8 mouse cellular contexts compared by ENCODE assay signal in the genomic region with DNA sequence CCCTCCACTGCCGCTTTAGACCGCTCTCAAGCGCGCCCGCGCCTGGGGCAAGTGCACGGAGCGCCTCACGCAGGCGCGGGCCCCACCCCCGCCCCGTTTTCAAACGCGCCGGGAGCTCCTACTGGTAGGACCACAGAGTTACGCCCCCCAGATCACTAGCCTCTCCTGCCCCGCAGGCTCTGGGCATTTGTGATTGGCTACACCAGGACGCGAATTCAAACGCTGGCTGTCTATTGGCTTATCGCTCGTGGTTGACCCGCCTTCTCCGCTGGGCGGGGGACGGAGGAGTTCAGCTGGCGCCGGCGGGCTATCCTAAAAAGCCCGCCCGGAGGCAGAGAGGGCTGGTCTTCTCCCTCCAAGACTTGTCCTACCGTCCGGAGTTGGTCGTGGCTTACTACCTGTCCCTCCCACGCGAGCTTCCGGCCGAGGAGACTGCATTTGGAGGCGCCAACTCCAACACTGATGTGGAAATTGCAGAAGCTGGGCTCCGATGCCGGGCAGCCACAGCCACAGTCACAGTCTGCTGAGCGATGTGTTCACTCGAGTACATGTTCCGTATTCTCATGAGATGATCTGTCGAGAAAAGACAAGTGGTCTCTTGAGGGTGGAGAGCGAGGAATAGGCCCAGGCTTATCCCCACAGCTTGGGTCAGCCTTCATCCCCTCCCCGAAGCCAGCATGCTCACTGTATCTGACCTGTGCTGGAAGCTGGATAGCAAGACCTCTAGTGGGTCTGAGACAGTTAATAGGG. TPM values are rescaled to one million over a fixed set of nuclear protein-coding genes. Genes with fewer than 3 reads are reported as not detected.
DNase-seq lines count a peak whose midpoint lies in the region; ATAC-seq and TF ChIP-seq lines count a peak whose summit lies in the region.

Gene Ccnf (minus strand): TSS at position 165 of the 750 bp plus-strand sequence.

- DNase-seq in A20 (ENCODE audit: low read depth, low spot score): peak; percentile 99
- peak; percentile 96 to 97 for DNase-seq in heart, adult 9 months (ENCODE audit: low spot score in 2 of 2)
- peak; percentile 94 for DNase-seq in monocyte, adult 2 months (ENCODE audit: low read depth in 1 of 2, low spot score in 2 of 2)
- peak; percentile 98 for DNase-seq in spleen, postnatal 36 days (ENCODE audit: low spot score in 2 of 2)

- H3K4me3 ChIP-seq in bone marrow macrophage, adult 2 months (ENCODE audit: insufficient read depth, low read length): peak within 1 kb of the TSS; percentile 85
- peak within 1 kb of the TSS; percentile 93 for H3K4me3 ChIP-seq in embryonic fibroblast, embryonic 13.5 days (ENCODE audit: insufficient read depth, low read length)
- peak within 1 kb of the TSS; percentile 85 for H3K4me3 ChIP-seq in kidney, embryonic 14.5 days (ENCODE audit: low read length)
- H3K4me3 ChIP-seq in limb, embryonic 15.5 days: peak within 1 kb of the TSS; percentile 83

- peaks cover 6% of the 10 kb centered on the region; the same call in 1 of the 2 replicates for H3K4me1 ChIP-seq in bone marrow macrophage, adult 2 months (ENCODE audit: control insufficient read depth, insufficient read depth, low read length)
- H3K4me1 ChIP-seq in embryonic fibroblast, embryonic 13.5 days (ENCODE audit: control insufficient read depth, insufficient read depth, low read length): no peaks in the 10 kb centered on the region
- peaks cover 8% of the 10 kb centered on the region; the same call in 1 of the 2 replicates for H3K4me1 ChIP-seq in kidney, embryonic 14.5 days (ENCODE audit: control insufficient read depth, insufficient read depth, low read length)
- H3K4me1 ChIP-seq in limb, embryonic 15.5 days: peaks cover 14% of the 10 kb centered on the region

- no peaks in the 10 kb centered on the region for H3K9me3 ChIP-seq in kidney, embryonic 14.5 days (ENCODE audit: control insufficient read depth, low read length)
- H3K9me3 ChIP-seq in limb, embryonic 15.5 days: no peaks in the 10 kb centered on the region

- H3K36me3 ChIP-seq in kidney, embryonic 14.5 days (ENCODE audit: control insufficient read depth, insufficient read depth, low read length): peaks cover 27% of the 10 kb centered on the region
- H3K36me3 ChIP-seq in limb, embryonic 15.5 days: peaks cover 24% of the 10 kb centered on the region

- no peak for TF ChIP-seq POLR2A in bone marrow macrophage, adult 2 months (IDR thresholded peaks at IDR 0.05; ENCODE audit: borderline replicate concordance, low read depth, low read length)
- peak; percentile 85 for TF ChIP-seq POLR2A in embryonic fibroblast, embryonic 13.5 days (IDR thresholded peaks at IDR 0.05; ENCODE audit: low read depth, low read length)

- H3K27ac ChIP-seq in bone marrow macrophage, adult 2 months (ENCODE audit: insufficient read depth, low read depth, low read length): peak within 1 kb of the TSS; percentile 75
- peak within 1 kb of the TSS; percentile 43 for H3K27ac ChIP-seq in embryonic fibroblast, embryonic 13.5 days (ENCODE audit: insufficient read depth, low read length)
- peak within 1 kb of the TSS; percentile 76 for H3K27ac ChIP-seq in kidney, embryonic 14.5 days (ENCODE audit: low read depth, low read length)
- peak within 1 kb of the TSS; percentile 76 for H3K27ac ChIP-seq in limb, embryonic 15.5 days

- no peaks in the 10 kb centered on the region for H3K27me3 ChIP-seq in kidney, embryonic 14.5 days (ENCODE audit: control insufficient read depth, insufficient read depth, low read length)
- no peaks in the 10 kb centered on the region for H3K27me3 ChIP-seq in limb, embryonic 15.5 days

- under 1% methylated on average over 48 of the region's 48 CpGs for WGBS in kidney, embryonic 14.5 days
- WGBS in limb, embryonic 15.5 days: under 1% methylated on average over 48 of the region's 48 CpGs

- peak within 1 kb of the TSS; percentile 65 for H3K4me2 ChIP-seq in kidney, embryonic 14.5 days (replicated peaks; ENCODE audit: low read depth, low read length)
- peak within 1 kb of the TSS; percentile 70 for H3K4me2 ChIP-seq in limb, embryonic 15.5 days

- peak; percentile 100 for ATAC-seq in kidney, embryonic 14.5 days (ENCODE audit: low FRiP score, low TSS enrichment)
- ATAC-seq in limb, embryonic 15.5 days (ENCODE audit: insufficient number of reproducible peaks, low FRiP score, low TSS enrichment, low read depth): peak; percentile 99

- H3K9ac ChIP-seq in kidney, embryonic 14.5 days (ENCODE audit: low read depth, low read length): peak within 1 kb of the TSS; percentile 89
- peak within 1 kb of the TSS; percentile 56 for H3K9ac ChIP-seq in limb, embryonic 15.5 days

- TF ChIP-seq CTCF in bone marrow macrophage, adult 2 months (IDR thresholded peaks at IDR 0.05; ENCODE audit: low read depth, low read length): no peak
- no peak for TF ChIP-seq CTCF in embryonic fibroblast, embryonic 13.5 days (IDR thresholded peaks at IDR 0.05; ENCODE audit: borderline replicate concordance, insufficient read depth, low read length)

RNA-seq across cellular contexts. Expression of gene Ccnf, which starts in this region (rescaled TPM):
- 25.8 and 33.4 TPM in 2 replicates for polyA plus RNA-seq in bone marrow macrophage, adult 2 months (2012; ENCODE audit: insufficient read depth, insufficient read length, missing spikeins)
- 23.5 and 24.2 TPM in 2 replicates for polyA plus RNA-seq in embryonic fibroblast, embryonic 13.5 days (2011; ENCODE audit: insufficient read length, low read depth, missing spikeins)
- 43.9 and 66.6 TPM in 2 replicates for polyA plus RNA-seq in kidney, embryonic 14.5 days (2014; fragmentation: Nextera tagmentation; extraction: Ambion mirVana)
- 45.0 and 47.9 TPM in 2 replicates for polyA plus RNA-seq in limb, embryonic 15.5 days (2015; fragmentation: Nextera tagmentation; extraction: Ambion mirVana)

Comparison
In these comparisons a context has a peak if more than half of its experiments do, and no peak if none do; other contexts are left out.
1. Peak in every context shown above with its lines: DNase-seq, ATAC-seq, H3K4me3 ChIP-seq and H3K27ac ChIP-seq.